Mouse (Mus musculus) left cerebral cortex, adult 9 months (tissue): ENCODE measurements around the gene Bend3.
"Not testable (repeated sequence)": the region's sequence is repeated elsewhere in the genome, so short reads cannot be mapped to it uniquely, and the experiment has no call there.

ENCODE experiments used
- DNase-seq, 2 experiments: peaks; one replicate each; pipeline ENCODE4 v3.0.0; 2022; ENCODE audit warnings: low spot score in 2 of 2

Gene Bend3

GRCm38 (mm10) chr10:43480227-43480849, 1.7 kb downstream of the Bend3 start:
- no peak for DNase-seq

- DNase-seq: no peak
These were observed 2.5 kb downstream of the Bend3 start for GRCm38 (mm10) chr10:43481179-43481578.

- no peak for DNase-seq
These were observed 3.4 kb downstream of the Bend3 start for GRCm38 (mm10) chr10:43482021-43482420.

- no peak for DNase-seq
These were observed 4.9 kb downstream of the Bend3 start for GRCm38 (mm10) chr10:43483426-43483995.

GRCm38 (mm10) chr10:43485751-43486268, 7.2 kb downstream of the Bend3 start:
- DNase-seq: no peak

- no peak for DNase-seq
These were observed 8.9 kb downstream of the Bend3 start for GRCm38 (mm10) chr10:43487441-43488010.

- DNase-seq: no peak
These were observed 9.6 kb downstream of the Bend3 start for GRCm38 (mm10) chr10:43488258-43488657.

- no peak for DNase-seq
These were observed 10.5 kb downstream of the Bend3 start for GRCm38 (mm10) chr10:43489139-43489538.

GRCm38 (mm10) chr10:43489550-43489949, 10.9 kb downstream of the Bend3 start:
- no peak for DNase-seq

- no peak for DNase-seq
These were observed 11.4 kb downstream of the Bend3 start for GRCm38 (mm10) chr10:43490034-43490433.

- DNase-seq: no peak
These were observed 12.2 kb downstream of the Bend3 start for GRCm38 (mm10) chr10:43490846-43491245.

GRCm38 (mm10) chr10:43502599-43502998, 24.0 kb downstream of the Bend3 start:
- no peak for DNase-seq

- DNase-seq: no peak
These were observed 25.7 kb downstream of the Bend3 start for GRCm38 (mm10) chr10:43504291-43504690.

GRCm38 (mm10) chr10:43507051-43507450, 28.4 kb downstream of the Bend3 start:
- DNase-seq: no peak

- no peak for DNase-seq
These were observed 30.6 kb downstream of the Bend3 start for GRCm38 (mm10) chr10:43509228-43509627.

GRCm38 (mm10) chr10:43512976-43513375, 34.3 kb downstream of the Bend3 start:
- DNase-seq: no peak

- DNase-seq: no peak
These were observed 38.5 kb downstream of the Bend3 start for GRCm38 (mm10) chr10:43516992-43517660.

GRCm38 (mm10) chr10:43517836-43518235, 39.2 kb downstream of the Bend3 start:
- no peak for DNase-seq

- no peak for DNase-seq
These were observed 39.7 kb downstream of the Bend3 start for GRCm38 (mm10) chr10:43518368-43518767.

GRCm38 (mm10) chr10:43519977-43520376, 41.3 kb downstream of the Bend3 start:
- DNase-seq: no peak

- not testable (repeated sequence) for DNase-seq
These were observed 45.3 kb downstream of the Bend3 start, which contains the start of gene Gm9803 for GRCm38 (mm10) chr10:43523931-43524330. TSS of gene Gm9803 (plus strand) at chr10:43524084.
